Mouse (Mus musculus) lung, postnatal 0 days (tissue): Measurements from ENCODE around the gene Neurl2. TPM values are rescaled to one million over a fixed set of nuclear protein-coding genes. Genes with fewer than 3 reads are reported as not detected.

Experiments
- ATAC-seq: fragments of 200-750 bp; cut with Nextera tagmentation; 2 replicates; pipeline ENCODE4 v1.8.0; 2017; ENCODE audit warnings: moderate library complexity
- DNase-seq: peaks from one replicate; pipeline ENCODE4 v3.0.0-alpha.2; 2016; ENCODE audit warnings: low spot score
- H3K27ac ChIP-seq: fragments of 300-500 bp; sonication (generic); 2 replicates; pipeline ENCODE4 v1.5.1; 2014; ENCODE audit warnings: antibody characterized with exemption, mild to moderate bottlenecking, low read length, mixed read lengths
- H3K27me3 ChIP-seq: fragments of 300-500 bp; sonication (generic); replicated peaks from 2 replicates; pipeline ENCODE4 v1.6.1; 2014; ENCODE audit warnings: low read length, mixed read lengths; ENCODE audit not compliant: insufficient read depth
- H3K36me3 ChIP-seq: fragments of 300-500 bp; sonication (generic); 2 replicates; pipeline ENCODE4 v1.6.1; 2014; ENCODE audit warnings: low read length, mixed read lengths; ENCODE audit not compliant: insufficient read depth
- H3K4me1 ChIP-seq: fragments of 300-500 bp; sonication (generic); 2 replicates; pipeline ENCODE4 v1.6.1; 2014; ENCODE audit warnings: antibody characterized with exemption, low read depth, low read length, mixed read lengths; ENCODE audit not compliant: insufficient read depth
- H3K4me2 ChIP-seq: fragments of 300-500 bp; sonication (generic); replicated peaks from 2 replicates; pipeline ENCODE4 v1.6.1; 2014; ENCODE audit warnings: low read depth, mild to moderate bottlenecking, low read length, moderate library complexity, mixed read lengths
- H3K4me3 ChIP-seq: fragments of 300-500 bp; sonication (generic); 2 replicates; pipeline ENCODE4 v1.5.1; 2014; ENCODE audit warnings: low read depth, low read length
- H3K9ac ChIP-seq: fragments of 300-500 bp; sonication (generic); replicated peaks from 2 replicates; pipeline ENCODE4 v1.6.1; 2014; ENCODE audit warnings: low read depth, mild to moderate bottlenecking
- H3K9me3 ChIP-seq: fragments of 300-500 bp; sonication (generic); 2 replicates; pipeline ENCODE4 v1.6.1; 2016; ENCODE audit warnings: low read length, mixed read lengths
- CTCF ChIP-seq: IDR thresholded peaks from 2 replicates; pipeline ENCODE4 v1.5.1; 2016; ENCODE audit warnings: antibody characterized with exemption, mild to moderate bottlenecking
- EP300 ChIP-seq: IDR thresholded peaks from 2 replicates; pipeline ENCODE4 v1.6.1; 2016; ENCODE audit warnings: antibody characterized with exemption, mild to moderate bottlenecking, control low read depth
- WGBS: fragments of 180-500 bp; shearing (Covaris S2); extraction: QIAGEN DNeasy Blood & Tissue Kit; methylation state at CpG from one replicate; pipeline ENCODE4 v1.1.7; 2014; 5-methylcytosine and 5-hydroxymethylcytosine counted together
- polyA plus RNA-seq: library from polyadenylated mRNA; unstranded; fragments of >200 nt; fragmentation: Nextera tagmentation; extraction: Ambion mirVana; gene quantifications from 2 replicates; pipeline ENCODE4 v1.2.1, GENCODE M21; 2015

The Neurl2 gene
- polyA plus RNA-seq, 1 experiment from 2014 or later = 5.4 TPM

DNA sequence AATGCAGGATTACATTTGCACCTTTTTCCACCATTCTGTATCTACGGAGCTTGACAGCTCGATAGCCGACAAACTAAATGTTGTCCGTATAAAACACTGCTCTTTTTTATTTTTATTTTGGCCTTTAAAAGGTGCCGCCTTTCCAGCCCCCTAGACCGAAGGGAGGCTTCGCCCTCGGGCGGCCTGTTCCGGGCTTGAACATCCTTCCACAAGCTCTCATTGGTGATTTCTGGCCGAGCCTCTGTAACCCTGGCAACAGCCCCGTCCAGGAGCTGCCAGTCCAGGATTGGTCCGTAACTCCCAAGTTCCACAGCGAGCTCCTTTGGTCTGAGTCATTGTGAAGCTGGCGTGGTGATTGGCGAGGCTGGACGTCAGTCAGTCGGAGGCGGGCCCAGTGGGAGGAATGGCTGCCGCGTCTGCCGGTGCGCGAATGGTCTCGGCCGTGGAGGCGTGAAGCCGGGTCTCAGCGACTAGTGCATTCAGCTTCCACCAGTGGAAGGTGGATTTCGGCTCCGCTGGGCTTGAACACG is 10.6 kb downstream of the Neurl2 start, which contains the start of gene Zswim1:
TSS of gene Zswim1 (plus strand) at position 51 of the 530 bp plus-strand sequence.
- Histone ChIP-seq H3K4me1 (no peaks in the 10 kb centered on the region), H3K4me3 (peak within 1 kb of the TSS; percentile 74), H3K27me3 (no peaks in the 10 kb centered on the region), H3K4me2 (peak within 1 kb of the TSS; percentile 84), H3K27ac (peak within 1 kb of the TSS; percentile 78), H3K9me3 (no peaks in the 10 kb centered on the region), H3K9ac (peak within 1 kb of the TSS; percentile 64), H3K36me3 (peaks cover 12% of the 10 kb centered on the region)
- DNase-seq (peak; percentile 99), ATAC-seq (peak; percentile 100)
- WGBS = 2% methylated on average over 32 of the region's 32 CpGs
- TF ChIP-seq CTCF (no peak), EP300 (no peak)

DNA sequence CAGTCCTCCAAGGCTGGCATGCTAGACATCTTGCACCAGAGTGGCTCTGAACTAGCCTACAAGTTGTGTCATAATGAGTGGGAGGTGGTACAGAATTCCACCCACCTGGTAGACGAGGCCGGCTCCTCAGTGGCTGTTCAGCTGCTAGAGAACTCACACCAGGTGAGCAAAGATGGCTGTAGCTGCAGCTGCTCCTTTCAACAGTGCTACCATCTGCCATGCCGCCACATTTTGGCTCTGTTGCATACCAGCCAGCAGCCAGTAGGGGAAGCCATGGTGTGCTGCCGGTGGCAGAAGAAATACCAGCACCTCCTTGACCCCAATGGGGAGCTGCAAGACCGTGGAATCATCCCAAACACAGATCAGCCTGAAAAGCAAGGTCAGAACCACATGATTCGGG is 12.2 kb downstream of the Neurl2 start:
- peaks cover 9% of the 10 kb centered on the region for H3K36me3 ChIP-seq
- no peak overlapping the region for H3K4me3 ChIP-seq
- H3K27me3 ChIP-seq = no peaks in the 10 kb centered on the region
- no peak for TF ChIP-seq EP300
- no peak for TF ChIP-seq CTCF
- H3K27ac ChIP-seq = no peak overlapping the region
- WGBS = 85% methylated on average over 6 of the region's 6 CpGs
- no peaks in the 10 kb centered on the region for H3K9me3 ChIP-seq
- no peak overlapping the region for H3K4me2 ChIP-seq
- H3K9ac ChIP-seq = no peak overlapping the region
- ATAC-seq (no peak), DNase-seq (no peak)
- no peaks in the 10 kb centered on the region for H3K4me1 ChIP-seq

DNA sequence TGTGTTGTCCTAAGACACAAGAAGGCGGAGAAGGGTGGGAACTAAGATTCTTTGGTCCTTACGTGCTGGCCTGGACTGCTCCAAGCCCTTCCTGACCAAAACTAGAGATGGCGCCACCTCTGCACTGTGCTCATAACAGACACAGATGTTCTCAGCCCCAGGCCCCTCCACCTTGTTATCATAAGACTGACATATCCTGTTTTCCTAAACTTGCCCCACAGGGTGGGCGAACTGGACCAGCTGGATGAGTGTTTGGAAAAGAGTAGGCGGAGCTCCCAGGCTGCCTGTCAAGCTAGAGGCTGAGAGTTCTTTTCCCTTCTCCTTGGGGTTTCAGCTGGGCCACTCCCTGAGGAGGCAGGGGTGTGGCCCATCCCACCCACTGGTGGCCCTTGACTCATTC is 15.6 kb downstream of the Neurl2 start:
- Histone ChIP-seq H3K9ac (no peak overlapping the region), H3K9me3 (no peaks in the 10 kb centered on the region), H3K36me3 (no peaks in the 10 kb centered on the region), H3K4me3 (no peak overlapping the region), H3K27me3 (no peaks in the 10 kb centered on the region), H3K4me1 (no peaks in the 10 kb centered on the region), H3K27ac (no peak overlapping the region), H3K4me2 (no peak overlapping the region)
- peak; percentile 32 for DNase-seq
- ATAC-seq = peak; percentile 69
- TF ChIP-seq CTCF (no peak), EP300 (no peak)
- WGBS = 31% methylated on average over 5 of the region's 5 CpGs

DNA sequence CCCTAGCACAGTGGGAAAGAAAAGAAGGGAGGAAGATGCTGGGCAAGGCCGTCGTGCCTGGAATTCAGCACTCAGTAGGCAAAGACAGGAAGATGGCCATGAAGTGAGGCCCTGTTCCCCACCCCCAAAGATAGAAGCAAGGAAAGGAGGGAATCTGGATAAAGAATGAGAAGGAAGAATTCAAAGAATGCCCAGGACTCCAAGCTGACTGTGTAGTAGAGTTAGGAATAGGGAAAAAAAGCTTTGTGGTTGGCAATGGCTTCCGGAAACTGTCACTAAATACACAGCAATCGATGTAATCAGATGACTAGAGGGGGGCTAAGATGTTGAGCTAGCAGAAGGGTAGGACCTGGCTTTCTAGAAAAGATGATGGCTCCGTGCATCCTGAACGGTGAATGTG is 16.1 kb downstream of the Neurl2 start:
- ATAC-seq (no peak), DNase-seq (no peak)
- no peak for TF ChIP-seq CTCF
- TF ChIP-seq EP300 = no peak
- Histone ChIP-seq H3K4me3 (no peak overlapping the region), H3K36me3 (no peaks in the 10 kb centered on the region), H3K9ac (no peak overlapping the region), H3K27me3 (no peaks in the 10 kb centered on the region), H3K4me2 (no peak overlapping the region), H3K4me1 (no peaks in the 10 kb centered on the region), H3K9me3 (no peaks in the 10 kb centered on the region), H3K27ac (no peak overlapping the region)
- 49% methylated on average over 6 of the region's 6 CpGs for WGBS

DNA sequence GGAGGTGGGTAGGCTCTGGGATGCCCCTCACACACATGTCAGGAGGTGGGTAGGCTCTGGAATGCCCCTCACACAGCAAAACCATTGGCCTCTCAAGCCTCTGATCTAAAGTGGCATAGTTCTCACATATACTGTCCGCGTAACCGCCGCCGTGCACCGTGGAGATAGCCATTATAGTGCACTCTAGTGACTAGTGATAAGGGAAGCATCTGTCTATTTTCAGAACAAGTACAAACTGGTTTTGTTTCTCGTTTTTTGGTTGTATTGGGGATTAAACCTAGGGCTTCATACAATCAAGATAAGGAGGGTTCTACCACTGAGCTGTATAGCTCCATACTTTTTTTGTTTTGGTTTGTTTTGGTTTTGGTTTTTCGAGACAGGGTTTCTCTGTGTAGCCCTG is 17.4 kb downstream of the Neurl2 start:
- 90% methylated on average over 8 of the region's 8 CpGs for WGBS
- no peak overlapping the region for H3K4me2 ChIP-seq
- TF ChIP-seq EP300 (no peak), CTCF (no peak)

DNA sequence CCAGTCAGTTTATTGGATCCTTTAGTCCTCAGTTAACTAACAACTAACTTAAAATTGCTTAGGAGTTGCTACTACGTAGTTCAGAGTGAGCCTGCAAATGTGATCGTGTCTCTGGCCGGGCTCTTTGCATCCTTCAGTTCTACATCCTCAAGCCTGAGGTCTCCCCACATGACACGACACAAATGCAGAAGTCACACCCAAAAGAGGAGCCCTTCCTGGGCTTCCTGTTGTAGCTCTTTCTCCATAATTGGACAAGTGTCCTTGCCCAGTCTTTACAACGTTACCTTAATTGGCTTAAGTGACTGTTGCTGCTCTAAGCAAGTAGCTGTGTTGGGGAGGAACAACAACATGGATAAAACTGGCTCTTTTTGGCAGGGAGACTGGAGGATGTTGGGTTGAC is 17.9 kb downstream of the Neurl2 start:
- 83% methylated on average over 5 of the region's 5 CpGs for WGBS
- H3K9me3 ChIP-seq = no peaks in the 10 kb centered on the region
- no peaks in the 10 kb centered on the region for H3K36me3 ChIP-seq
- H3K4me3 ChIP-seq = no peak overlapping the region
- ATAC-seq = no peak
- no peak overlapping the region for H3K9ac ChIP-seq
- DNase-seq = no peak
- no peak overlapping the region for H3K4me2 ChIP-seq
- no peaks in the 10 kb centered on the region for H3K27me3 ChIP-seq
- no peaks in the 10 kb centered on the region for H3K4me1 ChIP-seq
- H3K27ac ChIP-seq = no peak overlapping the region
- TF ChIP-seq EP300 = no peak
- TF ChIP-seq CTCF = no peak

More for the DNA sequence above, 17.4 kb downstream of the Neurl2 start:
- no peak overlapping the region for H3K27ac ChIP-seq
- H3K4me3 ChIP-seq = no peak overlapping the region
- no peak overlapping the region for H3K9ac ChIP-seq
- ATAC-seq (no peak), DNase-seq (no peak)
- no peaks in the 10 kb centered on the region for H3K4me1 ChIP-seq
- no peaks in the 10 kb centered on the region for H3K9me3 ChIP-seq
- no peaks in the 10 kb centered on the region for H3K36me3 ChIP-seq
- H3K27me3 ChIP-seq = no peaks in the 10 kb centered on the region

DNA sequence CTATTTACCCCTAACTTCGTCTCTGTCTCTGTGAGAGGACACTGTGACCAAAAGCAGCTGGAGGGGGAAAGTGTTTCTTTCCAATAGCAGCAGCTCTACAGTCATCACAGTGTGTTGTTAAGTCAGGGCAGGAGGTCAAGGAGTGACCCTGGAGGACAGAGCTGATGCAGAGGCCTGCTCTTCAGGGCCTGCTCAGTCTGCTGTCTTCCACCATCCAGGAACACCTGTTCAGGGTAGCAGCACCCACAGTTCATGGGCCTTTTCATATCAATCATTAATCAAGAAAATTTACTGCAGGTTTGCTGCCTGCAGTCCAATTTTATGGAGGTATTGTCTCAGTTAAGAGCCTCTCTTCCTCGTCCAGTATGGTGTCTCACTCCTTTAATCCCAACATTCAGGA is 19.7 kb downstream of the Neurl2 start:
- H3K4me3 ChIP-seq = no peak overlapping the region
- no peaks in the 10 kb centered on the region for H3K9me3 ChIP-seq
- no peaks in the 10 kb centered on the region for H3K36me3 ChIP-seq
- ATAC-seq (no peak), DNase-seq (no peak)
- H3K4me2 ChIP-seq = no peak overlapping the region
- WGBS = 48% methylated on average over 2 of the region's 2 CpGs
- no peaks in the 10 kb centered on the region for H3K4me1 ChIP-seq
- no peak overlapping the region for H3K27ac ChIP-seq
- H3K27me3 ChIP-seq = no peaks in the 10 kb centered on the region
- H3K9ac ChIP-seq = no peak overlapping the region
- TF ChIP-seq CTCF (no peak), EP300 (no peak)
